Mouse (Mus musculus) cerebellum, adult (tissue): ENCODE results near the gene Gen1.

Experiments used
- ATAC-seq: cut with Nextera tagmentation; 2 replicates; pipeline ENCODE4 v1.9.2; 2017; ENCODE audit warnings: mild to moderate bottlenecking, moderate library complexity, mixed read lengths; ENCODE audit not compliant: insufficient number of reproducible peaks, low FRiP score, low TSS enrichment

Gen1 gene

GRCm38 (mm10) chr12:11195031-11195430 lies 70.6 kb downstream of the Gen1 start:
- no peak for ATAC-seq
